Mouse (Mus musculus): ENCODE results near the gene Hoxc5. TPM values are rescaled to one million over a fixed set of nuclear protein-coding genes. Genes with fewer than 3 reads are reported as not detected.

Hoxc5 gene
- polyA plus RNA-seq (2017; shearing (Covaris generic)), result not detected

GRCm38 (mm10) chr15:102967312-102967510, at the start of gene Hoxc5:
Gene Hoxc5 (plus strand): TSS chr15:102967443.

GRCm38 (mm10) chr15:102921053-102922011, 45.9 kb upstream of the Hoxc5 start, which contains the start of gene Hoxc13:
Gene Hoxc13 (plus strand): TSS chr15:102921103.

GRCm38 (mm10) chr15:102936279-102936972, 30.8 kb upstream of the Hoxc5 start, which contains the start of gene Hoxc12:
Gene Hoxc12 (plus strand): TSS chr15:102936757.

GRCm38 (mm10) chr15:102954192-102955006, 12.8 kb upstream of the Hoxc5 start, which contains the start of gene Hoxc11:
Gene Hoxc11 (plus strand): TSS chr15:102954427.

GRCm38 (mm10) chr15:102966776-102967311, 399 bp upstream of the Hoxc5 start, which contains the start of gene Hoxc10:
Gene Hoxc10 (plus strand): TSS chr15:102966796.

GRCm38 (mm10) chr15:102976171-102976570, 8.9 kb downstream of the Hoxc5 start, which contains the start of gene Hoxc9:
Gene Hoxc9 (plus strand): TSS chr15:102976439.

GRCm38 (mm10) chr15:102990461-102991397, 23.5 kb downstream of the Hoxc5 start, which contains the start of gene Hoxc8:
Gene Hoxc8 (plus strand): TSS chr15:102990607.

GRCm38 (mm10) chr15:102997939-102998355, 30.7 kb downstream of the Hoxc5 start, which contains the start of gene Hoxc6:
Gene Hoxc6 (plus strand): TSS chr15:102998257.

GRCm38 (mm10) chr15:103018636-103019035, 51.4 kb downstream of the Hoxc5 start, which contains the start of gene Hoxc4:
Gene Hoxc4 (plus strand): TSS chr15:103018934.

Other genes with a start within 250 kb of the Hoxc5 start
- 10 to 100 TPM; 37.4 to 41.1 TPM for gene Calcoco1, start 245.3 kb upstream of the Hoxc5 start, polyA plus RNA-seq (2017; shearing (Covaris generic))
- gene Hoxc13, start 46.3 kb upstream of the Hoxc5 start, polyA plus RNA-seq (2017; shearing (Covaris generic)), result not detected
- gene Hoxc12, start 30.7 kb upstream of the Hoxc5 start, polyA plus RNA-seq (2017; shearing (Covaris generic)), result not detected
- under 1 TPM in 1 of 2 experiments, not detected in 1; 0.09 TPM for gene Hoxc11, start 13.0 kb upstream of the Hoxc5 start, polyA plus RNA-seq (2017; shearing (Covaris generic))
- under 1 TPM in 1 of 2 experiments, not detected in 1; 0.09 TPM for gene Hoxc10, start 647 bp upstream of the Hoxc5 start, polyA plus RNA-seq (2017; shearing (Covaris generic))
- gene Hoxc9, start 9.0 kb downstream of the Hoxc5 start, polyA plus RNA-seq (2017; shearing (Covaris generic)), result under 1 TPM; 0.07 to 0.16 TPM
- under 1 TPM in 1 of 2 experiments, not detected in 1; 0.33 TPM for gene Hoxc8, start 23.2 kb downstream of the Hoxc5 start, polyA plus RNA-seq (2017; shearing (Covaris generic))
- under 1 TPM in 1 of 2 experiments, not detected in 1; 0.11 TPM for gene Hoxc6, start 30.8 kb downstream of the Hoxc5 start, polyA plus RNA-seq (2017; shearing (Covaris generic))
- gene Hoxc4, start 51.5 kb downstream of the Hoxc5 start, polyA plus RNA-seq (2017; shearing (Covaris generic)), result not detected
- 1 to 10 TPM; 6.4 to 7.3 TPM for gene Smug1, start 199.6 kb downstream of the Hoxc5 start, polyA plus RNA-seq (2017; shearing (Covaris generic))